Mouse (Mus musculus) subcutaneous adipose tissue, adult 2 months (tissue): ENCODE data around the gene Olfr1437. TPM values are rescaled to one million over a fixed set of nuclear protein-coding genes. Genes with fewer than 3 reads are reported as not detected.

ENCODE experiments used
- polyA plus RNA-seq: library from polyadenylated mRNA; depleted of rRNA; stranded (reverse); fragments of >200 nt; gene quantifications from 2 replicates; pipeline ENCODE4 v1.2.3, GENCODE M21; 2012; ENCODE audit warnings: low replicate concordance; rRNA removed

Gene Olfr1437
- polyA plus RNA-seq = not detected in 2 replicates

GRCm38 (mm10) chr19:12325001-12325400, at the start of gene Olfr1437:
TSS of gene Olfr1437 (minus strand) at chr19:12325101.

GRCm38 (mm10) chr19:12335810-12336209, 10.9 kb upstream of the Olfr1437 start, which contains the start of gene Olfr1438-ps1:
TSS of gene Olfr1438-ps1 (minus strand) at chr19:12335910.

GRCm38 (mm10) chr19:12299030-12299429, 25.9 kb downstream of the Olfr1437 start, which contains the start of gene Olfr1436:
TSS of gene Olfr1436 (minus strand) at chr19:12299130.

GRCm38 (mm10) chr19:12279554-12279953, 45.3 kb downstream of the Olfr1437 start, which contains the start of gene Olfr1434:
TSS of gene Olfr1434 (plus strand) at chr19:12279854.

Other genes starting within 250 kb of the Olfr1437 start
- not detected in 2 replicates for gene Olfr1425, start 247.4 kb downstream of the Olfr1437 start, polyA plus RNA-seq
- not detected in 2 replicates for gene Olfr1426, start 233.1 kb downstream of the Olfr1437 start, polyA plus RNA-seq
- gene Olfr1427, start 221.8 kb downstream of the Olfr1437 start, polyA plus RNA-seq = not detected in 2 replicates
- not detected in 2 replicates for gene Olfr1428, start 209.2 kb downstream of the Olfr1437 start, polyA plus RNA-seq
- gene Olfr76, start 201.9 kb downstream of the Olfr1437 start, polyA plus RNA-seq = not detected in 2 replicates
- gene Olfr1555-ps1, start 155.0 kb downstream of the Olfr1437 start, polyA plus RNA-seq = not detected in 2 replicates
- gene Olfr1431, start 124.5 kb downstream of the Olfr1437 start, polyA plus RNA-seq = not detected in 2 replicates
- not detected in 2 replicates for gene Olfr1432, start 92.5 kb downstream of the Olfr1437 start, polyA plus RNA-seq
- not detected in 2 replicates for gene Olfr262, start 83.4 kb downstream of the Olfr1437 start, polyA plus RNA-seq
- gene Olfr235, start 64.1 kb downstream of the Olfr1437 start, polyA plus RNA-seq = not detected in 2 replicates
- gene Olfr1434, start 45.2 kb downstream of the Olfr1437 start, polyA plus RNA-seq = not detected in 2 replicates
- gene Olfr1436, start 26.0 kb downstream of the Olfr1437 start, polyA plus RNA-seq = not detected in 2 replicates
- not detected in 2 replicates for gene Olfr1438-ps1, start 10.8 kb upstream of the Olfr1437 start, polyA plus RNA-seq
- gene Olfr1440, start 62.2 kb upstream of the Olfr1437 start, polyA plus RNA-seq = not detected in 2 replicates
- not detected in 2 replicates for gene Olfr1441, start 92.3 kb upstream of the Olfr1437 start, polyA plus RNA-seq
- not detected in 2 replicates for gene Pfpl, start 102.8 kb upstream of the Olfr1437 start, polyA plus RNA-seq
- 9.0 and 31.8 TPM in 2 replicates for gene Mpeg1, start 135.7 kb upstream of the Olfr1437 start, polyA plus RNA-seq
- 28.3 and 35.4 TPM in 2 replicates for gene Dtx4, start 176.4 kb upstream of the Olfr1437 start, polyA plus RNA-seq
- gene Fam111a, start 220.6 kb upstream of the Olfr1437 start, polyA plus RNA-seq = 2.7 and 4.5 TPM in 2 replicates